Mouse (Mus musculus): ENCODE measurements around the gene Suv39h2. TPM values are rescaled to one million over a fixed set of nuclear protein-coding genes. Genes with fewer than 3 reads are reported as not detected.
A peak's percentile ranks its signal among the peaks of the same experiment; 100 is the strongest.

Gene Suv39h2
- total RNA-seq (2021): 2.3 and 2.9 TPM in 2 replicates
- long read RNA-seq, experiment 1, full-length matches to known transcripts: 3 of 6 reads
- long read RNA-seq, experiment 1, partial matches to known transcripts: 3 of 6 reads
- long read RNA-seq, experiment 1, other reads (novel, unspliced or antisense): 0 of 6 reads
- long read RNA-seq, experiment 2, full-length matches to known transcripts: 1 of 2 reads
- long read RNA-seq, experiment 2, partial matches to known transcripts: 1 of 2 reads
- long read RNA-seq, experiment 2, other reads (novel, unspliced or antisense): 0 of 2 reads

DNA sequence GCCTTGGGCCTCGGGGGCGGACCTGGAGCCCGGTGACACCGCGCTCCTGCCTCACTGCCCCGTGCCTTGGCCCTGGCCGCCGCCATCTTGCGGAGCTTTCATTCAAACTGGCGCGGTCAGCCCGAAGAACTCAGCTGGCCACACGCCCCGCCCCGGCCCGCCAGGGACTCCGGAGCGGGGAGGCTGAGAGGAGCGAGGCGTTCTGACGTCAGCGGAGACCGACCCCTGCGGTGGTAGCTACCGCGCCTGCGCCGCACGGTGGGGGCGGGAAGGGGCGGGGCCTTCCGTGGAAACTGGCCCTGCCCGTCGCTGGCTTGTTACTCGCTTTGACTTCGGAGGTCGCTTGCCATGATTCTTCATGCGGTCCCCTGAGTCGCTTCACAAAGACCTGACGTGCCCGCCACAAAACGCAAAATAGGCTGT is at the start of gene Suv39h2:
Gene Suv39h2 (minus strand): TSS at position 171 of the 423 bp plus-strand sequence.
- DNase-seq: peak; percentile 99

DNA sequence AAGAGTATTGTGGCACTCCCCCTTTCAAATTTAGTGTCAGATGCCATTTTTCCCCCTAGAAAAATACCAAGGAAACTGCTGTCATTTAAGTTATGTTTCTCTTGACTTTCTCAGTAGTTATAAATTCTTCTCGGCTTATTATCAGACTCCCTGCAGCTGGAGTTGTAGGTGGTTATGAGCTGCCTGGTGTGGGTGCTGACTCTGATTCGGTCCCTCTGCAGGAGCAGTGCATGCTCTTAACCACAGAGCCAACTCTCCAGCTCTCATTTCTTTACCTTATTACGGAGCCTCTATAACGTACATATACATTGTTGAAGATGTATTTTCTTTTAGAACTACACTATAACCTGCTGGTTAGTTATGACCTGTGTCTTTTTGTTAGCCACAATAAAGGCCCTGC is 47.7 kb upstream of the Suv39h2 start:
- DNase-seq: no peak

DNA sequence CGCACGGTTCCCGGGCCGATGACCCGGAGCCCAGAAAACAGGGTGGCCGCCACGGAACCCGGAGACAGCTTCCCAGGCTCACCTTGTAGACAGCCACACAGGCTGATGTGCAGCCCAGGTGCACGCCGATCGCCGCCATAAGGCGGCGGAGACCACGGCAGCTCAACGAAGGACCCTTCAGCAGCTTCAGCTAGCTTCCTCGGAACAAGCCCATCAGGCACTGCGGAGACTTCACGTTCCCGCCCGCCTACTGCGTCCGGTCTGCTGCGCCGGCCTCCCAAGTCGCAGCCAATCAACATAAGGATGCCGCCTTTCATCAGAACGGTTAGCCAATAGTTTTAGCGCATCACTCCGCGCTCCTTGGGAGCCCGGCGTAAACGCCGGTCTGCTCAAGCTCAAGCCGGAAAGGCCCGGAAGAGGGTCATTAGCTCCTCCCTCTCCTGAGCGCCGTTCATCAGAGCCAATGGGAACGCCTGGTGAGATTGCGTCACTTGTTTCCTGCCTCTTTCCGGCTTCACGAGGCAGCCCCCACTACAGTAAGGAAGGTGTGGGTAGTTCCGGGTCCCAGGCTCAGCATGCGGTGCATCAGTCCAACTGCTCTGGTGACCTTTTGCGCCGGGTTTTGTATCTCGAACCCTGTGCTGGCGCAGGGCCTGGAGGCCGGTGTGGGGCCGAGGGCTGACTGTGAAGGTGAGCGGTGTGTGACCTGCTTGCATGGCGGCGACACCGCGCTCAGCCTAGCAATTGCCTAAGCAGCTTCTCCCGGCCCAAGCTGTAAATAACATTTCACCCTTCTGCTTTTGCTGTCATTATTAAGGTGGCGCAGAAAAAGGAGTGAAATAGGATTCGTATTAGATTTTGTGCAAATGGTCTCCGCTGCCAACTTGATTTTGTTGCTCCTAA is 38.0 kb upstream of the Suv39h2 start, which contains the start of the genes Gm45902, Hspa14 and Cdnf:
Gene Gm45902 (minus strand): TSS at position 239 of the 903 bp plus-strand sequence.
Gene Hspa14 (minus strand): TSS at position 263 of the 903 bp plus-strand sequence.
Gene Cdnf (plus strand): TSS at position 479 of the 903 bp plus-strand sequence.
- peak; percentile 97 for DNase-seq

GRCm38 (mm10) chr2:3512076-3512475 is 37.2 kb upstream of the Suv39h2 start:
- peak; percentile 62 for DNase-seq

DNA sequence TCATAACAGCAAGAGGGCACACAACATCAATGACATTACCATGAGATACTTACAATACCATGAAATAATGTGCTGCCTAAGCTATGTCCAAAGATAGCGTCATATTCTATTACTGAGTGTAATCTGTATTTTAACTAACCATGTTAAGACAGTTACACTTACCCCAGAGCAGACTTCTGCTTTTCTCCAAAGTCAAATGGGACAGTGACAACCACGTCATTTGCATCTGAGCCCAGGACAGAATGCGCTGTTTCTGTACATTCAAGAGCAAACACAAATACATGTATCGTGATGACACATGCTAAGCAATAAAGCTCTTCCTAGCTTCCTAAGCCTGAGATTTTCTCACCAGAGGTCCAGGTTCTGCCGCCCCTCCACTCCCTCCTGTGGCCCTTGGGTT is 26.1 kb upstream of the Suv39h2 start:
- no peak for DNase-seq

DNA sequence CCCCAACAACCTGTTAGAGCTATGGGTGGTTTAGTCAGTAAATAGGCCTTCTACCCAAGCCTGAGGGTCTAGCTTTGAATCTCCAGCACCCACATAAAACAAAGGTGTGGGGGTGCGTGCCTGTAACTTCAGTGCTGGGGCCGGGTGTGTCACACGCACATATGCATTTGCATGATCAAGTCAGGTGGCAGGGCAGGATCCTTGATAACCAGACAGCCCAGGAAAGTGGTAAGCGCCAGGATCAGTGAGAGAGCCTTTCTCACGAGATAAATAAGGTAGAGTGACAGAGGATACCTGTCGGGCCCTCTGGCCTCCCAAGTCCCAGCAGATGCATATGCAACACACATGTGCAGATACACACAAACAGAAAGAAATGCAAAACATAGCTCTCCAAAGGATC is 24.7 kb upstream of the Suv39h2 start:
- no peak for DNase-seq

GRCm38 (mm10) chr2:3493833-3494409 is 19.1 kb upstream of the Suv39h2 start:
- peak; percentile 38 for DNase-seq

- no peak for DNase-seq
Measured at GRCm38 (mm10) chr2:3489816-3490215, 15.0 kb upstream of the Suv39h2 start.

DNA sequence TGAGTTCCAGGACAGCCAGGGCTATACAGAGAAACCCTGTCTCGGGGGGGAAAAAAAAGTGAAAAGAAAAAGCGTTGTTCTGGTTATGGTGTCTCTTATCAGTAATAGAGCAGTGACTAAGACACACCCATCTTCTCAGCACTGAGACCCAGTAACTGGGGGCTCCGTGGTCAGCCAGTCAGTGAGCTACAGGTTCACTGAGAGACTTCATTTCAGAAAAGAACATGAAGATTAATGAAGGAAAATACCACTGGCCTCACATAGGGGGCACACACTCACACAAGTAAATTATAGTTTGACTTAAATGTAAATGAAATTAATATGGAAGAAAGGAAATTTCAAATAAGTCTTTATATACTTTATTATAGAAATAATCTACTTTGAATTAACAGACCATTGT is 5.4 kb upstream of the Suv39h2 start:
- DNase-seq: no peak

- no peak for DNase-seq
Measured at GRCm38 (mm10) chr2:3475746-3476251, 968 bp upstream of the Suv39h2 start.

DNA sequence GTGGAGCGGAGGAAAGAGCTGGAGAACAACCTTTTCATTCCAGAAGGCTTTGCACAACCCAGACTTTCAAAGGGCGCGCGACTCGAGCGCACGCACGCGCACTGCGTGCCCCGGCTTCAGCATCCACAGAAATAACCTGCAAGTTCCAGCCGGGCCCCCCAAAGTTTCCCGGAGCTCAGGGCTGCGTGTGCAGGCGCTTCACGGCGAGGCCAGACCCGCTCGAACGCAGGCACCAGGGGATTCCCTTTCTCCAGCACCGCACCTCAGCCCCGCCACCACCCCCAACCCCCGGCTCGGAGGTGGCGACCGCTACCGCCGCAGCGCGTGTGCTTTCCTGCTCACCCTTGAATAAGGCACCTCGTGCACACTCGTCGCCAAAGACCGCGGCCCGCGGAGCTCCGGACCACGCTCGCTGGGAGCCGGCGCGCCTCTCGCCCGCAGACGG is 448 bp downstream of the Suv39h2 start:
- DNase-seq: peak; percentile 74

DNA sequence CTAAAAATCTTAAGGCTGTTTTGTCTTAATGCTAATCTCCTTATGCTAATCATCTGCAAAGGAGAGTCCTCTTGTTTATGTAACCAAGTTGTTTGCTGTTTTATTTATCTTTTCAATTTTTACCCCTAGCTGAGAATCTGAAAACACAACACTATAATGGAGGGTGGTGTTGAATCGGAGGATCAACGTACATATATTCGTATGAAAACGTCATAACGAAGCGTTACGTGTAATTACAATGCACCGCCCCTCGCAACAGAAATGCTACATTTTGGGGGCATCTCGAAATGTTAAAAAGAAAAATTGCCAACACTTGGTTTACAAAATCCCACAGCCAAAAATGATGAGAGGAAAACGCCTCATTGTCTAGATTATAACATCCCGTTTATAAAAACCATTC is 940 bp downstream of the Suv39h2 start:
- no peak for DNase-seq

DNA sequence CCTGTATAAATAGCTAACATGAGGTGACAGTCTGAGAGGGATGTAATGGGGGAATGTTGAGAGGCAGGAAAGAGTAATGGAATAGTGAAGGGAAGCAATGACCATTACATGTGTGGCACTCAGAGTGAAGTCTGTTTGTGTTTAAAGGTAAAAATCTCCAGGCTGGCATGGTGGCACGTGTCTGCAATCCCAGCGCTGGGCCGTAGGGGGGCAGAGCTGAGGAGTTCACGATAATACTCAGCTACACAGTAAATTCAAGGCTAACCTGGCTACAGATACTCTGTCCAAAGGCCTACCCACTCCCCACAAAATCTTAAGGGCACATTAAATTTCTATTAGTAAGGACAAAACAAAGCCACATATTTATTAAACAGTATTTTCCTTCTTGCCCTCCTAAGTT is 18.2 kb downstream of the Suv39h2 start:
- no peak for DNase-seq

DNA sequence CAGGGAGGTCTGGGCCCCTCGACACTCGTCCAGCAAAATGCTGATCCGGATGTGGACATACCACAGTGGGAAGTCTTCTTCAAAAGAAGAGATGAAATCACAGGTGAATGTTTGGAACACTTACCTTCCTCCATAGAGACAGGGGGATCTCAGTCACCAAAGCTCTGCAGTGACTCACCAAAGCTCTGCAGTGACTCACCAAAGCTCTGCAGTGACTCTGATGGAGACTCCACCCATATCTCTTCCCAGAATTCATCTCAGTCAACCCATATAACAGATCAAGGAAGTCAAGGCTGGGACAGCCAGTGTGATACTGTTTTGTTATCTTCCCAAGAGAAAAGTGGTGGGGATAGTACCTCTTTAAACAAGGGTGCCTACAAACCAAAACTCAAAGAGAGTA is 21.7 kb downstream of the Suv39h2 start:
- DNase-seq: no peak

- no peak for DNase-seq
Measured at GRCm38 (mm10) chr2:3449431-3449830, 25.4 kb downstream of the Suv39h2 start.

- DNase-seq: no peak
Measured at GRCm38 (mm10) chr2:3445984-3446383, 28.8 kb downstream of the Suv39h2 start.

DNA sequence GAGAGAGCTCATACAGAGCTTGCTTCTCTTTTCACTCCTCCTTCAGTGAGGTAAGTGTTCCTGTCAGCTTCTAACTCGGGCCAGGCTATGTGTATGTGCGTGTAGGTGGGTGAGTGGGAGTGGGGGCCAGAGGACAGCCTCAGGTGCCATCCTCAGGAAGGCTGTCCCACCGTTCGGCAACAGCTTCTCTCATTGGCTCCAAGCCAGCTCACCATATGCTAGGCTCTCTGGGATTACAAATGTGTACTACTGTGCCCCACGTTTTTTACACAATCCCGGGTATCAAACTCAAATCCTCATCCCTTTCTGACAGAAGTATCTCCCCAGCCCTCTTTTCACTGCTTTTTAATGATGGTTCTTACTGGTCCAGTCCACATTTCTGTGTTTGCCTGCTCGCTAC is 30.6 kb downstream of the Suv39h2 start:
- no peak for DNase-seq

DNA sequence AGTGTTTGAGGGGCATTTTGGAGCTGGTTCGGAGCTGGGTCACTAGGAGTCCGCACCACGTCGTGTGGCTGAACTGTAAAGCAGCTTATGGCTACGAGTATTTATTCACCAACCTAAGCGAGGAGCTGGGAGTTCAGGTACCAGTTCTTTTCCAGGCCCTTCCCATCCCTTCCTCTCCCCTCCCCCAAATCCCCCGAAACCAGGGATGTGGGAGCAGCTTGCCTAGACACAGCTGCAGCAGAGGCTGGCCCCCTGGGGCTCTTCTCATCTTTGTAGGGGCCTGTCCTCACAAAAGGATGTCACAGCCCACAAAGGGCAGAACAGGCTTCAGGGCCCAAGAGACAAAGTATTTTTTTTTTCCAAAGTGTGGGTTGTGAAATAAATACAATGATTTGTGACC is 36.9 kb downstream of the Suv39h2 start:
- DNase-seq: no peak

DNA sequence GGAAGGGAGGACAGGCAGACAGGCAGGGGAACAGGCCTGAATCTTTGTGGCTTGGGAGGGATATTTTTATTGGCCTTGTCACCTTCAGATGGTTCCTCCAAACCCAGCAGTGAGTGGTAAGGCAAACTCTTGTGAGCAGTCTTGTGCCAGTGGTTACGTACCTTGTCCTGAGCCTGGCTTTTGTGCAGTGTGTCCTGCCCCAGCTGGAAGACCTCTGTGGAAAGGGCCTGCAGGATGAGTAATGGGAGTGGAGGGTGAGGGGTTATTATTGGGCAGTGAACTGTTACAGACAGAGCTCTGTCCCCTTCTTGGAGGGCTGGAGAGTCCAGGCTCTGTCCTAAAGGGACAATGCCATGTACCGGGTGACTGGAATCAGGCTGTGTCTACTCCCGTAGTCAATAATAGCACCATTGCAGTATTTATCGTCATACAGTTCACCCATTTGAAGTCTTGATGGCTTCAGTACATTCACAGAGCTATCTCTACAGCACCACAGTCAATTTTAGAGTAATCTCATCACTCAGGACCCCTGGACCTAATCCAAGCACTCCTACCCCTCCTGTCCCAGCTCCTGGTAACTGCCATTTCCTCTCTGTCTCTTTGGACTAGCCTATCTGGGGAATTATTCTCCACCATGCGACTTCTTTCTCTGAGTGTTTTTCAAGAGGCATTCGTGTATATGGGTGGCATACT is 39.3 kb downstream of the Suv39h2 start:
- no peak for DNase-seq

DNA sequence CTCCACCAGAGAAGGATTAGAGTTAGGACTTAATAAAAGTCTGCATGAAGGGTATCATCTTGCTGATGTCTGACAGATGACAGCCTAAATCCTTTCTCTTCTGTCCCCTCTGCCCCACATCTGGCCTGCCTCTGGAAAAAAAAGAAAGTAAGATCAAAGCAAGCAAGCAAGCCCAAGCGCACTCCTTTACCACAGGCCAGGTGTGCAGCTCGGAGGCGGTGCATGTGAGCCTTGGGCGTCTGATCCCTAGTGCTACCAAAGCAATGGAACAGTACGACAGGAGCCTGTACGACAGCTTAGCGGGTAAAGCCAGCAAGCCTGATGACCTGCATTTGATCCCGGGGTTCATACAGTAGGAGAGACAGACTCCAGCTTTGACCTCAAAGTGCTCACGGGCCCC is 43.9 kb downstream of the Suv39h2 start:
- no peak for DNase-seq

DNA sequence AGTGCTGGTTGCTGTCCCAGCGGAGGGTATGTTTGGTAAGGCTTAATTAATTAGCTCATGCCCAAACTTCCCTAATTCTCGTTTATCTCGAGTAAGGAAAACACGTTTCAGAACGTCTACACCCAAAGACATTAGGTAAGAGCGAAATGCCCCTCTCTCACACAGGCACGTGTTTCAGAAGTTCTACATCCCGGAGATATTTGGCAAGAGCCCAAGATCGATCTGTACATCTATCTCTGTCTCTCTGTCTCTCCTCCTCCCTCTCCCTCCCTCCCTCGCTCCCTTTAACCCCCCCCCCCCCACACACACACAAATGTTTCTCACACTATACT is 50.3 kb downstream of the Suv39h2 start:
- no peak for DNase-seq

All from adrenal gland, postnatal 14 days (tissue).